Mouse (Mus musculus) kidney, adult 10 weeks (tissue): ENCODE results near the gene Tigd2. TPM values are rescaled to one million over a fixed set of nuclear protein-coding genes. Genes with fewer than 3 reads are reported as not detected.

ENCODE experiments used
- polyA plus RNA-seq: library from polyadenylated mRNA; stranded (reverse); fragments of 350-450 nt; fragmentation: Illumina TruSeq; extraction: RNeasy Lipid Tissue Mini Kit (QIAGEN cat#74804); gene quantifications from one replicate; pipeline ENCODE4 v1.2.3, GENCODE M21; 2014; ENCODE audit warnings: low read depth, low replicate concordance

Tigd2 gene
- polyA plus RNA-seq: 41.1 TPM

DNA sequence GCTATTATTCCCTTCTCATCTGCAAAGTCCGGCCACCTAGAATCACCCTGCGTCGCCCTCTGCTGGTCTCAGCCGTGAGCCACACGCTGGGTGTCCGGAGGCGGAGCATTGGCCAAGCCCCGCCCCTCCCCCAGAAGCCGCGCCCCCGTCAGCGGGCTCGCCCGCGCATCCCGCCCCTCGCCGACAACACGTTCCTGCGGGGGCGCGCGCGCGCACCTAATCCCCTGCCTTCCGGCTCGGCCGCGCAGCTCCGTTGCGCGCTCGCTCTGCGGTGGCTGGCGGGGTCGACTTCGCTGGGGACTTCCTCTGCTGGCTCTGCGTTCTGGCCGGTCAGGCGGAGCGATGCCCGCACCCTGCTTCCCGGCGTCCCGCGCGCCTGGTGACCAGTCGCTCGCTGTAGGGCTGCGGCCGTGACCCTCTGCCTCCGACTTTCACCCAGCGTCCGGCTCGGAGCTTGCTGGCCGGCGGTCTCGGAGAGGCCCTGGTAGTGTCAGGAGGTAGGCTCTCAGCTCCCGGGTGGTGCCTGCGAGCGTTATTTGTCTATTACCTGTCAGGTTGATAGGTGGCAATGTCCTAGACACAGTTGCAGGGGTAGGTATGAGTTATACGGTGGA lies at the start of gene Tigd2:
Tigd2 (plus strand) TSS at position 186 of the 614 bp plus-strand sequence.

Other genes starting within 250 kb of the Tigd2 start
- 91.0 TPM for gene Fam13a, start 184.3 kb upstream of the Tigd2 start, polyA plus RNA-seq
- gene Gprin3, start 217.4 kb downstream of the Tigd2 start, polyA plus RNA-seq: 5.9 TPM